Mouse (Mus musculus): Measurements from ENCODE around the gene Taf10.

GRCm38 (mm10) chr7:105774661-105775060, 30.5 kb upstream of the Taf10 start:
- TF ChIP-seq CTCF (IDR thresholded peaks at IDR 0.05 in 2 of 3, conservative IDR thresholded peaks at IDR 0.05 in 1 of 3; ENCODE audit: control insufficient read depth in 1 of 3, insufficient read depth in 1 of 3, low read depth in 2 of 3, low read length in 3 of 3, poor library complexity in 1 of 3, severe bottlenecking in 1 of 3) (no peak), SIN3A (IDR thresholded peaks at IDR 0.05; ENCODE audit: low read length) (no peak), USF1 (IDR thresholded peaks at IDR 0.05; ENCODE audit: low read depth, low read length) (no peak), TAL1 (IDR thresholded peaks at IDR 0.05; ENCODE audit: low read length) (no peak)

All from MEL (cell line).